17 mouse cellular contexts compared by ENCODE assay signal in genomic region chr6:71062980-71063379, GRCm38 (mm10).
A peak's percentile ranks its signal among the peaks of the same experiment; 100 is the strongest.
DNase-seq lines count a peak whose midpoint lies in the region; TF ChIP-seq lines count a peak whose summit lies in the region.
"Had no signal": no experiment of that assay in that cellular context is flagged by ENCODE, and none has a peak within 500 bp of the region (broad histone marks: within the 10 kb centered on the region; RNA-seq: fewer than 3 reads in every experiment).

No protein-coding gene starts in this region.

- peak; percentile 51 for TF ChIP-seq CTCF in layer of hippocampus, adult 2 months (conservative IDR thresholded peaks at IDR 0.05)

- no peak for DNase-seq in layer of hippocampus, adult 2 months (ENCODE audit: low spot score in 2 of 2)
- DNase-seq in layer of hippocampus, adult 9-10 months (ENCODE audit: low spot score), result no peak
- peak; percentile 6 for DNase-seq in thymus, postnatal 14 days
- DNase-seq in thymus, postnatal 36 days, result no peak
- peak; percentile 65 for DNase-seq in ZHBTc4 (ENCODE audit: low read depth, low spot score)
- no peak for DNase-seq in embryo, embryonic 11 days
- no peak for DNase-seq in heart, adult 8-10 months (ENCODE audit: low spot score)
- DNase-seq: cerebellum, adult 8-10 months; forebrain, postnatal 0 days; gastrocnemius, postnatal 10 days; kidney, adult 8-10 months; lung, postnatal 4 days had no signal

- no peak overlapping the region for H3K27ac ChIP-seq in layer of hippocampus, adult 2 months
- H3K27ac ChIP-seq: heart, embryonic 15.5 days; hindbrain, embryonic 13.5 days; liver, embryonic 12.5 days; midbrain, embryonic 13.5 days had no signal

- no peak overlapping the region for H3K4me3 ChIP-seq in layer of hippocampus, adult 2 months
- H3K4me3 ChIP-seq: erythroblast, embryonic 14.5 days; heart, embryonic 15.5 days; hindbrain, embryonic 13.5 days; liver, embryonic 12.5 days; midbrain, embryonic 13.5 days had no signal

Comparison
In these comparisons a context has a peak if more than half of its experiments do, and no peak if none do; other contexts are left out.
1. DNase-seq: peak in thymus, postnatal 14 days (single experiment) and ZHBTc4 (single experiment); none in layer of hippocampus, adult 2 months (0 of 2), layer of hippocampus, adult 9-10 months (single experiment), thymus, postnatal 36 days (0 of 2), embryo, embryonic 11 days (single experiment) and heart, adult 8-10 months (single experiment).